Mouse (Mus musculus): ENCODE data around the gene Olfr1154.

Olfr1154 gene

GRCm38 (mm10) chr2:87905066-87905465, at the start of gene Olfr1154:
Gene Olfr1154 (minus strand): TSS chr2:87905166.
- no peak for DNase-seq

DNA sequence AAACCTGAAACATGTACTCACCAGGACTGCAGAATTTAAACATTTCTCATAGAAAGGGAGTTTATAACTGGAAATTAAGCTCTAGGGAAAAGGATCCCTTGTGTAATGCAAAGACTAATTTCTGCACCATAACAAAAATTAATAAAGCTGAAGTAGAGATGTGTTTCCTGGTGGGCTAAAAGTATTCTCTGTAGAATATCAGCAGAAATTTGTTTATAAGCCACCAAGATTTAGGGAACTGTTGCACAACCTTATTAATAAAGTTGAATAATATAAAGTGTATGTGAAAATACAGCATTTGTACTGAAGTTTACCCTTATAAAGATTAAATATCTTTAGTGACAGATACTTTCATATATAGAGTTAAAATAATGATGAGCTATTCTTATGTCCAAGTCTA, 48.0 kb upstream of the Olfr1154 start, which contains the start of gene Olfr1156:
TSS of gene Olfr1156 (minus strand) at position 101 of the 400 bp plus-strand sequence.
- no peak for DNase-seq

DNA sequence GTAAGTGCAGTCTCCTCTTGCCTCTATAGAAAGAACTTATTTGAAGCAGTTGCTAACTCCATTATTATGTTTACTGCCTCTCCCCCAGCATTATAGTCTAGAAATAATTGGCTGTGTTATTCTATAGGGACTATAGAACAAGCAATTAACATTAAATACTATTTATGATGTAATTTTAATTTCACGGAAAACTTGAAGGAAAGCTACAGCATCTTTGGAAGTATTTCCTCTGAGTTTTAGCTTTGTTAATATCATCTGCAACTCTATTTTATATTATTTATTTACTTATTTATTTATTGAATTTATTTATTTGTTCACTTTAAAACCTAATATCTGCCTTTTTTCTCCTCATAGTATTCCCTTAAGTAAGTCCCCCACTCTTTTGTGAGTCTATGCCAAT, 40.1 kb upstream of the Olfr1154 start, which contains the start of gene Olfr1155:
TSS of gene Olfr1155 (minus strand) at position 101 of the 400 bp plus-strand sequence.
- DNase-seq: no peak

DNA sequence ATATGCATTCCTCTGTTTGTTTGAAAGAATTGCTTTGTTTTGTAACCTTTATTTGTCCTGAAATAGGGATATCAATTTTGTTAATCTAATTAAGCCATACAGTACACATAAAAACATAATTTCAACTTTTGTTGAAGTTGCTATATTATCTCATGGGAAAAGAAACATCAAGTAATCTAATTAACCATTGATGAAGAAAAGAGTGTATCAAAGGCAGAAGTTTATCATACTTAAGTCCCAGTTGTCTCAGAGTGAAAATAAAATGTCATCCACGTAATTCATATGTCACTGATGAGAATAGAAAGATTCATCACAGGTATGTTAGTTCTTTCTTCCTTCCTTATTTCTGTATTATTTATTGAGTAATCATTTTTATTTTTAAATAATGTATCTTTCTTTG, 10.3 kb downstream of the Olfr1154 start, which contains the start of gene Olfr1153:
TSS of gene Olfr1153 (plus strand) at position 301 of the 400 bp plus-strand sequence.
- DNase-seq: no peak

DNA sequence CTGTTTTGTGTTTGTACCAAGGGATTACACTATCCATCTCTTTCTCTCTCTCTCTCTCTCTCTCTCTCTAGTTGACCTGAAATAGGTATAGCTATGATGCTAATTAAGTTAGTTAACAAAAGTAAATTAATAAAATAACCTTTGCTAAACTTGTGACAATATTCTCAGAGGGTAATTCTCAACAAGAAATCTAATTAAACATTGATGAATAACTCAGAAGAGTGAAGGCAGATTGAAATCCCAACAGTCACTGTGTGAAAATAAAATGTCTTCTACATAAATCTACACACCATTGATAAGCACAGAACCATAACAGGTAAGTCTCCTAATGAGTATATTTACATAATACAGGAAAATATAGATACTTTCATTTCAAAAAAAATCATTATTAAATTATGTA, 38.8 kb downstream of the Olfr1154 start, which contains the start of gene Olfr1152:
TSS of gene Olfr1152 (plus strand) at position 301 of the 400 bp plus-strand sequence.
- no peak for DNase-seq

GRCm38 (mm10) chr2:87855562-87855961, 49.4 kb downstream of the Olfr1154 start, which contains the start of gene Olfr1151:
Gene Olfr1151 (plus strand): TSS chr2:87855862.
- no peak for DNase-seq

Data from kidney, postnatal 10 days (tissue).